Mouse (Mus musculus) testis, adult 2 months (tissue): ENCODE data around the gene Gbp9. TPM values are rescaled to one million over a fixed set of nuclear protein-coding genes. Genes with fewer than 3 reads are reported as not detected.
"Not testable (repeated sequence)": the region's sequence is repeated elsewhere in the genome, so short reads cannot be mapped to it uniquely, and the experiment has no call there.

Experiments
- H3K27ac ChIP-seq: fragments of 200-500 bp; 2 replicates; pipeline ENCODE4 v1.5.1; 2012; ENCODE audit warnings: low read depth, low read length; ENCODE audit not compliant: control insufficient read depth, insufficient read depth
- H3K27me3 ChIP-seq: fragments of 200-500 bp; 2 replicates; pipeline ENCODE4 v1.6.1; 2012; ENCODE audit warnings: mild to moderate bottlenecking, low read length, moderate library complexity; ENCODE audit not compliant: control insufficient read depth, insufficient read depth
- H3K36me3 ChIP-seq: fragments of 200-500 bp; 2 replicates; pipeline ENCODE4 v1.6.1; 2012; ENCODE audit warnings: mild to moderate bottlenecking, low read length; ENCODE audit not compliant: control insufficient read depth, insufficient read depth
- H3K4me1 ChIP-seq: fragments of 200-500 bp; 2 replicates; pipeline ENCODE4 v1.6.1; 2012; ENCODE audit warnings: low read length; ENCODE audit not compliant: control insufficient read depth, insufficient read depth
- H3K4me3 ChIP-seq: fragments of 200-500 bp; 2 replicates; pipeline ENCODE4 v1.5.1; 2012; ENCODE audit warnings: low read depth, mild to moderate bottlenecking, low read length, moderate library complexity, mixed read lengths; ENCODE audit not compliant: control insufficient read depth
- CTCF ChIP-seq: fragments of 200-500 bp; IDR thresholded peaks from 2 replicates; pipeline ENCODE4 v1.5.1; 2012; ENCODE audit warnings: low read depth, mild to moderate bottlenecking, inconsistent platforms, low read length, moderate library complexity; ENCODE audit not compliant: control insufficient read depth, insufficient read depth, insufficient replicate concordance
- POLR2A ChIP-seq: fragments of 200-500 bp; IDR thresholded peaks from 2 replicates; pipeline ENCODE4 v1.6.1; 2012; ENCODE audit warnings: low read depth, mild to moderate bottlenecking, inconsistent platforms, low read length, moderate library complexity; ENCODE audit not compliant: control insufficient read depth
- polyA plus RNA-seq: library from polyadenylated mRNA; depleted of rRNA; stranded (reverse); fragments of >200 nt; gene quantifications from 2 replicates; pipeline ENCODE4 v1.2.3, GENCODE M21; 2012

The Gbp9 gene
- polyA plus RNA-seq, 1 experiment: 0.27 TPM

DNA sequence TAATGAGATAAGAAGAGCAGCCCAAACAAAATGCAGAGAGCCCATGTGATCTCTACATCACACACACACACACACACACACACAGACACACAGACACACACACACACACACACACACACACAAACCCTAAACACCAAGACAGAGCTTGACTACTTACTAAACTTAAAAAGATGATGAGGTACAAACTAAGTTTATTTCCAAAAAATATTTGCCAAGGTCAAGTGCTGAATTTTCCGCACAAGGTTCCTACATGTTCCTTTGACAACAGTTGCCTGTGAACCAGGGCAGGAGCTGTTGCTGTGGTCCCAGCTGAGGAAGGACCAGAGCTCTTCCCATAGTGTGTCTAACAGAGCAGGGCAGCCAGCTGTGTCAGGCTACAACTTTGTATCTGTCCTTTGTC is 433 bp downstream of the Gbp9 start:
- no peaks in the 10 kb centered on the region for H3K4me1 ChIP-seq
- H3K4me3 ChIP-seq: no peak overlapping the region
- TF ChIP-seq POLR2A: no peak
- TF ChIP-seq CTCF: no peak
- no peaks in the 10 kb centered on the region for H3K27me3 ChIP-seq
- no peaks in the 10 kb centered on the region for H3K36me3 ChIP-seq
- H3K27ac ChIP-seq: no peak overlapping the region

DNA sequence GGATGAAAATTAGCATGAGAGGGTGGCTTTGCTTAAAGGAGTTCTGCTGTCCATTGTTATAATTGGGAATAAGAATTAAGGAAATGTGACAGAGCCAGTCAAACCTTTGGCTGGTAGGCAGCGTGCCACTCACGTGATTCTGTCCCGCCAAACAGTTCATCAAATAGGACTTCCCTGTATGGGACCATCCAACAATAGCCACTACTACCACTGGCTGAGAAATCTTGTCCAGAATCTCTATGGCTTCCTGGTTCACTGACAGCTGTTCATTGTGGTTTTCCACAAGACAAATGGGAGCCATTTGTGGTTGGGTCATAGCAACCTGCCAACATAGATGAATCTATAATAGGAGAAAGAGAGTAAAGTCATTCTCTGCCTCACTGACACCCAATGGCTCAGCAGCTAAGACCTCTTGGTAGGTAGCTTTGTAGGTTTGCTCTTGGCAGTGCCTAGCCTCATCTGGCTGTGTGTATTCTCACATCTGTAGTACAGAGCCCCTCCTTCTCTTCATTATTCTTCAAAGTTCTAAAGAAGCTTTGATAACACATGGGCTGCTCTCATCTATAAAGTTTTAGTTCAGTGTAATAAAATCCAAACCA is 2.5 kb downstream of the Gbp9 start:
- H3K36me3 ChIP-seq, H3K27me3 ChIP-seq, H3K4me1 ChIP-seq, H3K27ac ChIP-seq, H3K4me3 ChIP-seq: not testable (repeated sequence)

- not testable (repeated sequence) for H3K4me1 ChIP-seq, H3K36me3 ChIP-seq, H3K27ac ChIP-seq, H3K4me3 ChIP-seq, H3K27me3 ChIP-seq
Measured at GRCm38 (mm10) chr5:105121731-105122130, 17.6 kb downstream of the Gbp9 start.

DNA sequence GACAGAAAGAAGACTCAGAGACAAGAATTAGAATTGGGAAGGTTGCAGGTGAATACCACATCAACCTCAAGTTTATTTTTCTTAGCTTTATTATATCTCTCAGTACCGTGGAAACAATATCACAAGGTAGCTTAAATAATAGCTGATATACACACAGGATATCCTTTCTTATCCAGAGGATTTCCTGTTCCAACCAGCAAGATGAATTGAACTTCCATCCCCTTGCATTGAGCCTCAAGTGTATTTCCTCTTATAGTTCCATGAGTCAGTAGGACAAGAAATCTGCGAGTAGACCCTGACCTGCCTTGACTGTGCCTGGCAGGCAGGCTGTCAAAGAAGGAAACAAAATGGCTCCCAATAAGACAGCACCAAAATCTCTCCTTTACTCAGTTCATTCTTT is 23.6 kb downstream of the Gbp9 start:
- H3K36me3 ChIP-seq: no peaks in the 10 kb centered on the region
- no peaks in the 10 kb centered on the region for H3K4me1 ChIP-seq
- no peak overlapping the region for H3K27ac ChIP-seq
- no peak overlapping the region for H3K4me3 ChIP-seq
- H3K27me3 ChIP-seq: no peaks in the 10 kb centered on the region
- TF ChIP-seq POLR2A: no peak
- TF ChIP-seq CTCF: no peak

DNA sequence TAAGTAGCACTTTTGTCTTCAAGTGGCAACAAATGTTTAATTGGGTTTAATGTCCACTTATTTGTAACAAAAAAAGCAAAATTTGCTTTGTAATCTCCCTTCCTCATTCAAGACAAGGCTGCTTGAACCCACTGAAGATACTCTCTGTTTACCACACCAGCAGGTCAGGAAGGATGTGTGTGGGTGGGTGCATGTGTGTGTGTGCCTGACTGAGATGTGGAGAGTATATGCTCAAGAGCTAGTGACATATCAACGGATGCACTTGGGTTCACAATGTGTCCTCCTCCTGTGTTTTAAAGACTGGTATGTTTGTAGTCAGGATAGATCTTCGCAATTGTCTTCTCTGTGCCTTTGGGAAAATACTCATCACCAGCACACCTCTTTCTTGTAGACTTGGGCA is 24.6 kb downstream of the Gbp9 start:
- TF ChIP-seq CTCF: no peak
- no peak for TF ChIP-seq POLR2A
- H3K4me1 ChIP-seq: no peaks in the 10 kb centered on the region
- no peak overlapping the region for H3K27ac ChIP-seq
- no peak overlapping the region for H3K4me3 ChIP-seq
- no peaks in the 10 kb centered on the region for H3K36me3 ChIP-seq
- H3K27me3 ChIP-seq: no peaks in the 10 kb centered on the region

DNA sequence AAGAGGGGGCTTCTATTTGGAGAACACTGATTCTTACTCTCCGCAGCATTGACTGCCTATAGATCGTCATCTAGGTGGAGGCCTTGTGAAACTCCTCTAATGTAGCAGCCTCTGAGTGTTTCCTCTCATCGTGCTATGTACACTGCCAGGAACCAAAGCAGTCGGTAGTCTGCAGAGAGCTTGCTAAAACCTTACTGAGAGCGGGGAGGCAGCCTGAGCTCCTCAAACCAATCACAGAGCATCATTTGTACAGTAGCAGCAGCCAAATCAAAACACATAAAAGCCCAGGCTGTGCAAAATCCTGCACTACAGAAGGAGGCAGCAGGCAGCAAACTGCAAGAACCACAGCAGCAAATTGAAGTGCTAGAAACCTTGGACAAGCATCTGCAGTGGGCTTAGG is 25.7 kb downstream of the Gbp9 start:
- Histone ChIP-seq H3K36me3 (no peaks in the 10 kb centered on the region), H3K27me3 (no peaks in the 10 kb centered on the region), H3K4me3 (no peak overlapping the region), H3K27ac (no peak overlapping the region), H3K4me1 (no peaks in the 10 kb centered on the region)
- no peak for TF ChIP-seq CTCF
- TF ChIP-seq POLR2A: no peak

GRCm38 (mm10) chr5:105110271-105110852 is 29.0 kb downstream of the Gbp9 start:
- H3K4me3 ChIP-seq, H3K36me3 ChIP-seq, H3K27me3 ChIP-seq, H3K27ac ChIP-seq, H3K4me1 ChIP-seq: not testable (repeated sequence)

DNA sequence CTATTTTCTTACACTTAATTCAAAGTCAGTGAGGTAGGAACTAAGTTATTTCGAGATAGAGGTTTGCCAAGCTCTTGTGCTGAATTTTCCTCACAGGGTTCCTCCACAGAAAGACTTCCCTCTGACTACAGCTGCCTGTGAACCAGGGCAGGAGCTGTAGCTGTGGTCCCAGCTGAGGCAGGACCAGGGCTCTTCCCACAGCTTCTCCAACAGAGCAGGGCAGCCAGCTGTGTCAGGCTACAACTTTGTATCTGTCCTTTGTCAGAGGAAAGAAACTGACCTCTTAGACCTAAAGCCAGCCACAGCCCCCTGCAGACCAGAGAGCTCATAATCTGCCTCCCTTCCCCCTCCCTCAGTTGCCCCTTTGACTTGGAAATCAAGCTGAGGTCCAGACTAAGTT is 29.6 kb downstream of the Gbp9 start:
- H3K27ac ChIP-seq, H3K4me3 ChIP-seq, H3K36me3 ChIP-seq, H3K4me1 ChIP-seq, H3K27me3 ChIP-seq: not testable (repeated sequence)

- not testable (repeated sequence) for H3K27me3 ChIP-seq, H3K36me3 ChIP-seq, H3K4me1 ChIP-seq, H3K27ac ChIP-seq, H3K4me3 ChIP-seq
Measured at GRCm38 (mm10) chr5:105105689-105106088, 33.6 kb downstream of the Gbp9 start.
